Mouse (Mus musculus) MEL (cell line): ENCODE data around the gene Fam45a.

ENCODE experiments used
- CTCF ChIP-seq, 3 experiments: IDR thresholded peaks in 2 of 3; conservative IDR thresholded peaks in 1 of 3; 2 replicates each; pipeline ENCODE4 v1.5.1; 2011 to 2012; ENCODE audit warnings: low read length in 3 of 3, low read depth in 2 of 3, mild to moderate bottlenecking in 2 of 3, improper control_type of control experiment in 1 of 3, inconsistent platforms in 1 of 3, mixed read lengths in 1 of 3, moderate library complexity in 1 of 3; ENCODE audit not compliant: control insufficient read depth in 1 of 3, insufficient read depth in 1 of 3, poor library complexity in 1 of 3, severe bottlenecking in 1 of 3
- ELF1 ChIP-seq: IDR thresholded peaks from 2 replicates; pipeline ENCODE4 v1.6.1; 2014; ENCODE audit warnings: low read depth, mild to moderate bottlenecking, inconsistent platforms, low read length, improper control_type of control experiment, moderate library complexity
- EP300 ChIP-seq, 2 experiments: IDR thresholded peaks; 2 replicates each; pipeline ENCODE4 v1.6.1; 2011; ENCODE audit warnings: improper control_type of control experiment in 2 of 2, low read length in 2 of 2, low read depth in 1 of 2, mild to moderate bottlenecking in 1 of 2
- GABPA ChIP-seq: IDR thresholded peaks from 2 replicates; pipeline ENCODE4 v1.6.1; 2012; ENCODE audit warnings: low read depth, mild to moderate bottlenecking, inconsistent platforms, low read length, improper control_type of control experiment, moderate library complexity
- KAT2A ChIP-seq: conservative IDR thresholded peaks from 2 replicates; pipeline ENCODE4 v1.6.1; 2012; ENCODE audit warnings: low read depth, low read length, improper control_type of control experiment, inconsistent platforms
- MAZ ChIP-seq: IDR thresholded peaks from 2 replicates; pipeline ENCODE4 v1.6.1; 2012; ENCODE audit warnings: low read depth, mild to moderate bottlenecking, inconsistent platforms, low read length, improper control_type of control experiment
- MEF2A ChIP-seq: IDR thresholded peaks from 2 replicates; pipeline ENCODE4 v1.6.1; 2014; ENCODE audit warnings: low read depth, mild to moderate bottlenecking, inconsistent platforms, low read length, improper control_type of control experiment; ENCODE audit not compliant: poor library complexity, insufficient replicate concordance, severe bottlenecking; ENCODE audit errors: extremely low read depth
- NELFE ChIP-seq: IDR thresholded peaks from 2 replicates; pipeline ENCODE4 v1.6.1; 2011; ENCODE audit warnings: low read depth, low read length, improper control_type of control experiment
- POLR2A ChIP-seq, 2 experiments: IDR thresholded peaks; 2 replicates each; pipeline ENCODE4 v1.6.1; 2011 to 2012; ENCODE audit warnings: low read length in 2 of 2, mild to moderate bottlenecking in 2 of 2, control low read depth in 1 of 2, improper control_type of control experiment in 1 of 2, low read depth in 1 of 2, moderate library complexity in 1 of 2; ENCODE audit not compliant: control insufficient read depth in 1 of 2, insufficient read depth in 1 of 2, poor library complexity in 1 of 2
- SMC3 ChIP-seq: IDR thresholded peaks from 2 replicates; pipeline ENCODE4 v1.6.1; 2011; ENCODE audit warnings: low read depth, low read length, improper control_type of control experiment
- ZKSCAN1 ChIP-seq: IDR thresholded peaks from 2 replicates; pipeline ENCODE4 v1.6.1; 2012; ENCODE audit warnings: low read depth, mild to moderate bottlenecking, inconsistent platforms, low read length, improper control_type of control experiment, moderate library complexity

- TF ChIP-seq KAT2A (0 out of 2 replicates have a peak, but pooled peaks have one; percentile 23), POLR2A (IDR thresholded peaks at IDR 0.05; ENCODE audit: control insufficient read depth in 1 of 2, insufficient read depth in 1 of 2, low read depth in 1 of 2, low read length in 2 of 2, poor library complexity in 1 of 2) (no peak), SMC3 (no peak), NELFE (no peak), EP300 (IDR thresholded peaks at IDR 0.05; ENCODE audit: low read depth in 1 of 2, low read length in 2 of 2) (peak; percentile 94 to 96), ELF1 (no peak), CTCF (IDR thresholded peaks at IDR 0.05 in 2 of 3, conservative IDR thresholded peaks at IDR 0.05 in 1 of 3; ENCODE audit: control insufficient read depth in 1 of 3, insufficient read depth in 1 of 3, low read depth in 2 of 3, low read length in 3 of 3, poor library complexity in 1 of 3, severe bottlenecking in 1 of 3) (no peak), GABPA (no peak), MEF2A (no peak), MAZ (no peak), ZKSCAN1 (no peak)
Observed at GRCm38 (mm10) chr19:60843324-60843723, 31.9 kb downstream of the Fam45a start.
